Mouse (Mus musculus) embryonic fibroblast, embryonic 13.5 days (primary cell): ENCODE results near the gene Ces2b.

ENCODE experiments used
- CTCF ChIP-seq: IDR thresholded peaks from 2 replicates; pipeline ENCODE4 v1.5.1; 2011; ENCODE audit warnings: mild to moderate bottlenecking, control low read depth, low read length, moderate library complexity, borderline replicate concordance; ENCODE audit not compliant: insufficient read depth
- POLR2A ChIP-seq: IDR thresholded peaks from 2 replicates; pipeline ENCODE4 v1.6.1; 2011; ENCODE audit warnings: low read depth, mild to moderate bottlenecking, control low read depth, low read length, moderate library complexity

DNA sequence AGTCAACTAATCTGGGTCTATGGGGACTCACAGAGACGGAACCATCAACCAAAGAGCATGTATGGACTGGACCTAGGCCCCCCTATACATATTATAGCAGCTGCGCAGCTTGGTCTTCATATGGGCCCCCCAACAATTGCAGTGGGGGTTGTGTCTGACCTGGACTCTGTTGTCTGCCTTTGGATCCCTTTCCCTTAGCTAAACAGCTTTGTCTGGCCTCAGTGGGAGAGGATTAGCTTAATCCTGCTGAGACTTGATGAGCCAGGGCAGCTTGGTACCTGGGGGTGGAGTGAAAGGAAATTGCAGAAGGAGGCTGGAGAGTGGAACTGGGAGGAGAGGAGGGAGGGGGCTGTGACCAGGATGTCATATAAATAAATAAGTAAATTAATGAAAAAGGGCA, 25.2 kb upstream of the Ces2b start:
- TF ChIP-seq CTCF, result no peak
- no peak for TF ChIP-seq POLR2A
